Mouse (Mus musculus) gastrocnemius, adult 8-10 months (tissue): ENCODE data around the gene Qsox1. TPM values are rescaled to one million over a fixed set of nuclear protein-coding genes. Genes with fewer than 3 reads are reported as not detected.

Experiments
- DNase-seq, 2 experiments: peaks; one replicate each; pipeline ENCODE4 v3.0.0; 2022; ENCODE audit warnings: low spot score in 2 of 2
- total RNA-seq, 4 experiments: library from RNA; stranded (reverse); gene quantifications; 2 replicates each; pipeline ENCODE4 v1.2.4; 2022

Qsox1 gene
- total RNA-seq, 4 experiments from 2014 or later, result 15.6 to 20.1 (median 16.5) TPM

DNA sequence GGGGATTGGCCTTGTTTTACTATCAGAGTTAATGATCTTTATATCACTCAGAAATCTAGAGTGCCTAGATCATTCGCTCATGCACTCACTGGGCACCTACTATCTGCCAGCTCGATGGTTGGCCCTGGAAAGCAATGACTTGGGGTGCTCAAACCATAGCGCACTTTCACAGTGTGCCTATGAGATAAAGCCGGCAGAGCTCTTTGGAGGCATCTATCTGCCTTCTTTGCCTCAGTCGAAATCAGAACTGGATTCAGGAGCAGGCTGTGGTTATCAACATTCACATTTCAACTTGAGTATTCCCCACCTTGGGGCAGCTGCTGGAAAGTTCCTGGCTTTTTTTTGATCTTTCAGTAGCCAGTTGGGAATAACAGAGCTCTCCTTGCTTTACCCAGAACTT lies 64.8 kb downstream of the Qsox1 start:
- DNase-seq, result no peak

DNA sequence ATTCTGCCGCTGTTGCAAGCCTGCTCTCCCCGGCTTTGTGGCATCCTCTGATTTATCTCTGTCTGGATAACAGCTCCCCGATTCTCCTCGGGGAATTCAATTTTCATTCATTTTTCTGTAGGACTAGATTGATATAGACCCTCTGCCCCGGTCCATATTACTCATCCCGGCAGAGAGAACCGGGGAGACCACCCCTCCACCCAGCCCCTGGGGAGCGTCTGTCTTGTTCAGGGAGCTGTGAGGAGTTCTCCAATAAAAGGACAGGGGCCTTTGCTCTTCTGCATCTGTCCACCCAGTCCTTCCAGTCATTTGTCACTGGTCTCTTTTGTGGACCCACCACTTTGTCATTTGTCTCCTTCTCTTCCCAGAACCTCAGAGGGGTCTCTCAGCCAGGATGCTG lies 65.7 kb downstream of the Qsox1 start:
- DNase-seq, result no peak

DNA sequence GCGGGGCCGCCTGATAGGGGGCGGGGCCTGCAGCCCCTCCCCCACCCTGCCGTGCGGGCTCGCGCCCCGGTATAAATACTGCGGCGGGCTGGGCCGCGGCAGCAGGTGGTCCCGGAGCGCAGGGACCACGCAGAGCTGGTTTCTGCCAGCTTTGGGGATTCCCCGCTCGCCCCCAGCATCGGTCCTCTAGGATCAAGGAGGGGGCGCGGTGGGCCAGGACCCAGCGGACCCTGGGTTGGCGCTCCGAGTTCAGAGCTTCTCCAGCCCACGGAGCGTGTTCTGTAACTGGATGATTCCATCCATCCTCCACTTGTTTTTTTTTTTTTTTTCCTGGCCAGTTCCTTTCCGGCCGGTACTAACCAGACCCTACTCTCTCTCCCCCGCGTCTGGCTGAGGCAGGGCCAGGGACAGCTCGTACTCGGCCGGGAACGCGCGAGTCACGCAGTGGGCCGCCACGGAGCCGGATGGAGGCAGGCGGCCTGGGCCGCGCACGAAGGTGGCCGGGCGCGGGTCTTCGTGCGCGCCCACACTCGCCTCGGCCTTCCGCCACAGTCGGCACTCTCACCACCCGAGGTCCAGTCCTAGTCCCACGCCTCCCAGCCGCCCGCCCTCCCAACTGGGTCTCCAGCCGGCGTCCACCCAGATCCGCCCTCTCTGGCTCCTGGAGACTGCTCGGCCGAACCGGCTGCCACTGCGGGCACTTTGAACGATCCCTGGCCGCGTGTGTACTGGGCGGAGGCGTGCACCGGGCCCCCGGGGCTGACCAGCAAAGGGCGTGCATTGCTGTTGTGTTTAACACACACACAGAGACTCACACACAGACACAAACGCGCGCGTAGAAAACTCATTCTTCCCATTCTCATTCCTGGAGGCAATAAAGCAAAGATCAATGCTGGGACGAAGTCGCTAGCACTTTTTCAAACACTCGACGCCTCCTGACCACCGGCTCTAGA lies 70.0 kb downstream of the Qsox1 start:
- DNase-seq, result no peak

DNA sequence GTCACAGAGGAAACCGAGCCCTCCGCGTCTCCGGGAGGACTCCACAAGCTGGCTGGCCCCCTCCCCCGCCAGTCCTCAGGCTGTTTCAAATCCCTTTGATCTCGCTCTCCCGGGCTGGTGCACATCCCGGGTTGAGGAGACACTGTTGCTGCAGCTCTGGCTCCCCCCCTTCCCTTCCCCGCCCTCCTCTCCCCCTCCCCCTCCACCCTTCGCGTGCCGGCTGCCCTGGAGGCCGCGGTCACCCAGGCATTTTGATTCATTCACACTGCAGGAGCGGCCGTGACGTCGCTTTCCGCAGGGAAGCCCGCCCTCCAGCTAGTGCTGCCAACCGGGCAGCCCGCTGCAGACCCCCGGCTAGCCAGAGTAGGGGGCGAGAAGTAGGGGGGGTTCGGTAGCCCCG lies 70.7 kb downstream of the Qsox1 start:
- DNase-seq, result no peak

GRCm38 (mm10) chr1:155741378-155741945 lies 71.2 kb downstream of the Qsox1 start:
- no peak for DNase-seq

GRCm38 (mm10) chr1:155740622-155741377 lies 71.9 kb downstream of the Qsox1 start:
- DNase-seq, result no peak

GRCm38 (mm10) chr1:155737809-155738383 lies 74.8 kb downstream of the Qsox1 start:
- DNase-seq, result no peak

- DNase-seq, result no peak
Observed at GRCm38 (mm10) chr1:155737017-155737808, 75.5 kb downstream of the Qsox1 start.

- no peak for DNase-seq
Observed at GRCm38 (mm10) chr1:155736096-155736825, 76.4 kb downstream of the Qsox1 start.

- DNase-seq, result no peak
Observed at GRCm38 (mm10) chr1:155731156-155731555, 81.5 kb downstream of the Qsox1 start.

- DNase-seq, result no peak
Observed at GRCm38 (mm10) chr1:155729113-155729795, 83.4 kb downstream of the Qsox1 start.

- no peak for DNase-seq
Observed at GRCm38 (mm10) chr1:155727830-155728229, 84.9 kb downstream of the Qsox1 start.

Other genes starting within 250 kb of the Qsox1 start
- not detected for gene Lhx4, start 61.2 kb downstream of the Qsox1 start, total RNA-seq
- gene Cep350, start 160.4 kb upstream of the Qsox1 start, total RNA-seq, result 10 to 100 TPM; 35.7 to 51.5 (median 36.8) TPM
- gene Tor1aip2, start 222.5 kb upstream of the Qsox1 start, total RNA-seq, result 10 to 100 TPM; 50.3 to 57.4 (median 55.3) TPM
- 100 to 1,000 TPM; 120 to 141 (median 125) TPM for gene Tor1aip1, start 223.6 kb upstream of the Qsox1 start, total RNA-seq